Comparison of ENCODE assay signal across 8 mouse cellular contexts in the genomic region with DNA sequence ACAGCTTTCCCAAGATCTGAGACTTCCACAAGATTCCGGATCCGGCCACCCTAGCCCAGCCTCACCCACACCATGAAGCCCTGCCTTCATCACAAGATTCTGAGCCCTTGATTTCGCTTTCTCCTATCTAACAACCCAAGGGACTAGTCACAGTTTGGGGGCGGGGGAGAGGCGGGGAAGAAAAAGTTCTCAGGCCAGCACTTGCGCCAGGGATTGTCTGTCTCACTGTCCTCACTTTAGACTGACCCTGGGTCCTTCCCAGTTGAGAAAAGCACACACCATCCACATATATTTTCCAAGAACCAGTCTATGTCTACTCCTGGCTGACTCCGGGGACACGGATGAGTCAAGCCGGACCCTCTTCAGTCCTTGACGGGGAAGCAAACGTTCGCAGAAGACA. TPM values are rescaled to one million over a fixed set of nuclear protein-coding genes. Genes with fewer than 3 reads are reported as not detected.
DNase-seq lines count a peak whose midpoint lies in the region; ATAC-seq lines count a peak whose summit lies in the region.

No protein-coding gene starts in this region.

- H3K4me2 ChIP-seq in heart, embryonic 15.5 days, result peak overlapping the region; percentile 80
- peak overlapping the region; percentile 67 for H3K4me2 ChIP-seq in hindbrain, embryonic 11.5 days (replicated peaks; ENCODE audit: low read depth, low read length)
- H3K4me2 ChIP-seq in midbrain, embryonic 13.5 days (replicated peaks), result peak overlapping the region; percentile 77

- intact Hi-C loops in left cerebral cortex, postnatal 10 days (cut with DNase I), result no loop called here

- H3K27me3 ChIP-seq in heart, embryonic 15.5 days, result no peaks in the 10 kb centered on the region
- H3K27me3 ChIP-seq in hindbrain, embryonic 11.5 days (ENCODE audit: control insufficient read depth, insufficient read depth, low read length), result no peaks in the 10 kb centered on the region
- H3K27me3 ChIP-seq in midbrain, embryonic 13.5 days, result no peaks in the 10 kb centered on the region

- ATAC-seq in heart, embryonic 15.5 days (replicated peaks; ENCODE audit: insufficient number of reproducible peaks, insufficient read depth, low FRiP score, low read depth), result no peak
- no peak for ATAC-seq in hindbrain, embryonic 11.5 days (ENCODE audit: low FRiP score)
- no peak for ATAC-seq in midbrain, embryonic 13.5 days

- no peak overlapping the region for H3K27ac ChIP-seq in heart, embryonic 15.5 days
- H3K27ac ChIP-seq in hindbrain, embryonic 11.5 days (ENCODE audit: low read depth, low read length), result no peak overlapping the region
- no peak overlapping the region for H3K27ac ChIP-seq in midbrain, embryonic 13.5 days

- H3K36me3 ChIP-seq in heart, embryonic 15.5 days, result no peaks in the 10 kb centered on the region
- H3K36me3 ChIP-seq in hindbrain, embryonic 11.5 days (ENCODE audit: control insufficient read depth, insufficient read depth, low read length), result no peaks in the 10 kb centered on the region
- H3K36me3 ChIP-seq in midbrain, embryonic 13.5 days, result peaks cover 17% of the 10 kb centered on the region

- WGBS in heart, embryonic 15.5 days, result 43% methylated on average over 12 of the region's 12 CpGs
- 54% methylated on average over 12 of the region's 12 CpGs for WGBS in hindbrain, embryonic 11.5 days
- WGBS in midbrain, embryonic 13.5 days, result 49% methylated on average over 12 of the region's 12 CpGs

- H3K9ac ChIP-seq in heart, embryonic 15.5 days, result peak overlapping the region; percentile 59; the same call in 1 of the 2 replicates
- H3K9ac ChIP-seq in hindbrain, embryonic 11.5 days (ENCODE audit: low read depth, low read length), result no peak overlapping the region; the same call in 1 of the 2 replicates
- peak overlapping the region; percentile 71 for H3K9ac ChIP-seq in midbrain, embryonic 13.5 days (replicated peaks)

- H3K4me1 ChIP-seq in heart, embryonic 15.5 days (replicated peaks), result peaks cover 9% of the 10 kb centered on the region
- no peaks in the 10 kb centered on the region for H3K4me1 ChIP-seq in hindbrain, embryonic 11.5 days (replicated peaks; ENCODE audit: control insufficient read depth, insufficient read depth, low read length)
- peaks cover 18% of the 10 kb centered on the region for H3K4me1 ChIP-seq in midbrain, embryonic 13.5 days (replicated peaks)

- DNase-seq in heart, adult 18-20 months, result no peak
- DNase-seq in Muller cell, postnatal 12 days (ENCODE audit: inconsistent ontology term), result peak; percentile 38
- DNase-seq in hindbrain, embryonic 11.5 days (ENCODE audit: low spot score), result no peak
- DNase-seq in frontal cortex, postnatal 10 days (ENCODE audit: low spot score in 2 of 2), result no peak
- no peak for DNase-seq in urinary bladder, postnatal 4 days (ENCODE audit: low spot score in 2 of 2)
- DNase-seq in left cerebral cortex, postnatal 10 days (ENCODE audit: extremely low spot score in 1 of 2, low spot score in 2 of 2), result no peak

- peak overlapping the region; percentile 62 for H3K4me3 ChIP-seq in heart, embryonic 15.5 days
- peak overlapping the region; percentile 47 for H3K4me3 ChIP-seq in hindbrain, embryonic 11.5 days (ENCODE audit: low read depth, low read length)
- H3K4me3 ChIP-seq in midbrain, embryonic 13.5 days (replicated peaks), result peak overlapping the region; percentile 60

- no peaks in the 10 kb centered on the region for H3K9me3 ChIP-seq in heart, embryonic 15.5 days (replicated peaks)
- no peaks in the 10 kb centered on the region for H3K9me3 ChIP-seq in hindbrain, embryonic 11.5 days (ENCODE audit: control insufficient read depth, low read length)
- no peaks in the 10 kb centered on the region for H3K9me3 ChIP-seq in midbrain, embryonic 13.5 days

RNA-seq across cellular contexts. Expression of a gene that starts 0.7 kb away (rescaled TPM):
- polyA plus RNA-seq in heart, embryonic 15.5 days (2015; fragmentation: Nextera tagmentation; extraction: Ambion mirVana), result 2.1 and 4.8 TPM in 2 replicates
- total RNA-seq in heart, adult 18-20 months (2021), result 1 to 10 TPM; 1.7 to 2.0 TPM
- 3.7 and 4.1 TPM in 2 replicates for polyA plus RNA-seq in hindbrain, embryonic 11.5 days (2014; fragmentation: Nextera tagmentation; extraction: Ambion mirVana)
- polyA plus RNA-seq in midbrain, embryonic 13.5 days (2015; fragmentation: Nextera tagmentation; extraction: Ambion mirVana), result 4.4 and 5.6 TPM in 2 replicates
- 1 to 10 TPM; 2.6 to 3.0 TPM for total RNA-seq in left cerebral cortex, postnatal 10 days (2021)

RNA-seq across cellular contexts. Expression of a gene that starts 25.4 kb away (rescaled TPM):
- 3.5 and 4.4 TPM in 2 replicates for polyA plus RNA-seq in heart, embryonic 15.5 days (2015; fragmentation: Nextera tagmentation; extraction: Ambion mirVana)
- total RNA-seq in heart, adult 18-20 months (2021), result under 1 TPM; 0.51 to 0.79 TPM
- 1.7 and 1.8 TPM in 2 replicates for polyA plus RNA-seq in hindbrain, embryonic 11.5 days (2014; fragmentation: Nextera tagmentation; extraction: Ambion mirVana)
- 0.61 and 0.82 TPM in 2 replicates for polyA plus RNA-seq in midbrain, embryonic 13.5 days (2015; fragmentation: Nextera tagmentation; extraction: Ambion mirVana)
- 1 to 10 TPM; 2.0 to 2.2 TPM for total RNA-seq in left cerebral cortex, postnatal 10 days (2021)

RNA-seq across cellular contexts. Expression of a gene that starts 36.5 kb away (rescaled TPM):
- 60.8 and 71.2 TPM in 2 replicates for polyA plus RNA-seq in heart, embryonic 15.5 days (2015; fragmentation: Nextera tagmentation; extraction: Ambion mirVana)
- total RNA-seq in heart, adult 18-20 months (2021), result 10 to 100 TPM; 11.8 to 14.1 TPM
- polyA plus RNA-seq in hindbrain, embryonic 11.5 days (2014; fragmentation: Nextera tagmentation; extraction: Ambion mirVana), result 121 and 130 TPM in 2 replicates
- polyA plus RNA-seq in midbrain, embryonic 13.5 days (2015; fragmentation: Nextera tagmentation; extraction: Ambion mirVana), result 58.2 and 58.6 TPM in 2 replicates
- 10 to 100 TPM; 13.9 to 15.5 TPM for total RNA-seq in left cerebral cortex, postnatal 10 days (2021)
